Mouse (Mus musculus): ENCODE measurements around the gene Tnfrsf23.
"Not testable (repeated sequence)": the region's sequence is repeated elsewhere in the genome, so short reads cannot be mapped to it uniquely, and the experiment has no call there.

- TF ChIP-seq CTCF (IDR thresholded peaks at IDR 0.05; ENCODE audit: borderline replicate concordance, insufficient read depth, low read length); POLR2A (IDR thresholded peaks at IDR 0.05; ENCODE audit: low read depth, low read length): not testable (repeated sequence)
These were observed 1.0 kb upstream of the Tnfrsf23 start for GRCm38 (mm10) chr7:143686676-143687075.

Measured in embryonic fibroblast, embryonic 13.5 days (primary cell).